Mouse (Mus musculus) limb, embryonic 14.5 days (tissue): ENCODE measurements around the gene Dusp11. TPM values are rescaled to one million over a fixed set of nuclear protein-coding genes. Genes with fewer than 3 reads are reported as not detected.
A peak's percentile ranks its signal among the peaks of the same experiment; 100 is the strongest.
"Not testable (repeated sequence)": the region's sequence is repeated elsewhere in the genome, so short reads cannot be mapped to it uniquely, and the experiment has no call there.

Experiments
- ATAC-seq: fragments of 200-750 bp; cut with Nextera tagmentation; 2 replicates; pipeline ENCODE4 v1.8.0; 2017; ENCODE audit warnings: low read depth, moderate number of reproducible peaks, moderate TSS enrichment; ENCODE audit not compliant: low FRiP score
- DNase-seq: peaks from one replicate; pipeline ENCODE4 v3.0.0-alpha.2; 2015; ENCODE audit warnings: low spot score
- H3K27ac ChIP-seq: fragments of 300-500 bp; sonication (generic); replicated peaks from 2 replicates; pipeline ENCODE4 v1.5.1; 2014; ENCODE audit warnings: low read depth, mild to moderate bottlenecking, low read length, moderate library complexity, mixed read lengths
- H3K27me3 ChIP-seq: fragments of 300-500 bp; sonication (generic); 2 replicates; pipeline ENCODE4 v1.6.1; 2014; ENCODE audit warnings: low read length, mixed read lengths; ENCODE audit not compliant: control insufficient read depth, insufficient read depth
- H3K36me3 ChIP-seq: fragments of 300-500 bp; sonication (generic); 2 replicates; pipeline ENCODE4 v1.6.1; 2014; ENCODE audit warnings: mild to moderate bottlenecking, low read length, moderate library complexity, mixed read lengths; ENCODE audit not compliant: control insufficient read depth, insufficient read depth
- H3K4me1 ChIP-seq: fragments of 300-500 bp; sonication (generic); 2 replicates; pipeline ENCODE4 v1.6.1; 2014; ENCODE audit warnings: antibody characterized with exemption, low read length, mixed read lengths; ENCODE audit not compliant: control insufficient read depth, insufficient read depth
- H3K4me2 ChIP-seq: fragments of 300-500 bp; sonication (generic); replicated peaks from 2 replicates; pipeline ENCODE4 v1.6.1; 2014; ENCODE audit warnings: low read depth, mild to moderate bottlenecking, low read length, moderate library complexity; ENCODE audit not compliant: severe bottlenecking
- H3K4me3 ChIP-seq: fragments of 300-500 bp; sonication (generic); replicated peaks from 2 replicates; pipeline ENCODE4 v1.5.1; 2014; ENCODE audit warnings: low read length
- H3K9ac ChIP-seq: fragments of 300-500 bp; sonication (generic); 2 replicates; pipeline ENCODE4 v1.6.1; 2014; ENCODE audit warnings: mild to moderate bottlenecking, low read depth, low read length, moderate library complexity; ENCODE audit not compliant: severe bottlenecking
- H3K9me3 ChIP-seq: fragments of 300-500 bp; sonication (generic); 2 replicates; pipeline ENCODE4 v1.6.1; 2016; ENCODE audit warnings: low read length; ENCODE audit not compliant: control insufficient read depth
- POLR2A ChIP-seq: fragments of 200-500 bp; IDR thresholded peaks from 2 replicates; pipeline ENCODE4 v1.8.0; 2012; ENCODE audit warnings: inconsistent platforms, mild to moderate bottlenecking, moderate library complexity, borderline replicate concordance; ENCODE audit not compliant: insufficient read depth, insufficient read length; ENCODE audit errors: extremely low read depth
- WGBS: fragments of 180-500 bp; shearing (Covaris S2); extraction: QIAGEN DNeasy Blood & Tissue Kit; methylation state at CpG from one replicate; pipeline ENCODE4 v1.1.7; 2014; 5-methylcytosine and 5-hydroxymethylcytosine counted together
- polyA plus RNA-seq, 2 experiments: library from polyadenylated mRNA; depleted of rRNA in 1 of 2; stranded (reverse) in 1 of 2; unstranded in 1 of 2; fragments of >200 nt; fragmentation: Nextera tagmentation in 1 of 2; extraction: Ambion mirVana in 1 of 2; gene quantifications; 2 replicates each; pipeline versions ENCODE4 v1.2.1 to v1.2.3; 2012 to 2014

Gene Dusp11
- polyA plus RNA-seq, 2 experiments = 46.3 to 115 TPM

GRCm38 (mm10) chr6:85972699-85973098, 11.2 kb upstream of the Dusp11 start:
- Histone ChIP-seq H3K9me3 (no peaks in the 10 kb centered on the region), H3K4me2 (no peak overlapping the region), H3K36me3 (no peaks in the 10 kb centered on the region), H3K4me3 (no peak overlapping the region), H3K9ac (no peak overlapping the region), H3K4me1 (peaks cover 7% of the 10 kb centered on the region), H3K27me3 (no peaks in the 10 kb centered on the region), H3K27ac (peak overlapping the region; percentile 34; the same call in 1 of the 2 replicates)
- ATAC-seq (no peak), DNase-seq (peak; percentile 6)
- 51% methylated on average over 3 of the region's 3 CpGs for WGBS
- no peak for TF ChIP-seq POLR2A

- no peak for TF ChIP-seq POLR2A
- H3K4me3 ChIP-seq = no peak overlapping the region
- no peaks in the 10 kb centered on the region for H3K9me3 ChIP-seq
- no peaks in the 10 kb centered on the region for H3K27me3 ChIP-seq
- H3K27ac ChIP-seq = no peak overlapping the region
- no peaks in the 10 kb centered on the region for H3K36me3 ChIP-seq
- H3K9ac ChIP-seq = no peak overlapping the region
- H3K4me2 ChIP-seq = no peak overlapping the region
- 52% methylated on average over 2 of the region's 2 CpGs for WGBS
- no peak for ATAC-seq
- H3K4me1 ChIP-seq = peaks cover 7% of the 10 kb centered on the region
- no peak for DNase-seq
Observed at GRCm38 (mm10) chr6:85969889-85970288, 8.4 kb upstream of the Dusp11 start.

DNA sequence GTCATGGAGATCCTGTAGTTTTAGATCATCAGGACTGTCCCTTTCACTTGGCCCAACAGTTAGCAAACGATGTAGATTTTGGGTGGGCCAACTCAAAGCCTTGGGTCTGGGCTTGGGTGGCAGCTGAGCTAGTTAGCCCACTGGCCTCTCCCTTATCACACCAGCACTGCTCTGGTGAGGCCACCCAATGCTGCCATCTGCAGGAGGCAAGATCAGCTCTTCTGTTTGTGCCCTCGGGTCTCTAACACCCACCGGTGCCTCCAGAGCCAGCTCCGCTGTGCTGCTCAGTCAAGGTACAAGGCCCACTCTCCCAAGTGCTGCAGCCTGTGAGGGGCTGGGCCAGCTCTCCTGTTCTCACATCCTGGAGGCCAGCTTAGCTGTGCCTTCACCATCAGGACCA, 5.2 kb upstream of the Dusp11 start:
- Histone ChIP-seq H3K4me2 (no peak overlapping the region), H3K4me1 (no peaks in the 10 kb centered on the region), H3K9me3 (no peaks in the 10 kb centered on the region), H3K36me3 (no peaks in the 10 kb centered on the region), H3K9ac (no peak overlapping the region), H3K27ac (no peak overlapping the region), H3K4me3 (no peak overlapping the region), H3K27me3 (no peaks in the 10 kb centered on the region)
- DNase-seq = no peak
- ATAC-seq = no peak
- TF ChIP-seq POLR2A = no peak
- 80% methylated on average over 4 of the region's 4 CpGs for WGBS

DNA sequence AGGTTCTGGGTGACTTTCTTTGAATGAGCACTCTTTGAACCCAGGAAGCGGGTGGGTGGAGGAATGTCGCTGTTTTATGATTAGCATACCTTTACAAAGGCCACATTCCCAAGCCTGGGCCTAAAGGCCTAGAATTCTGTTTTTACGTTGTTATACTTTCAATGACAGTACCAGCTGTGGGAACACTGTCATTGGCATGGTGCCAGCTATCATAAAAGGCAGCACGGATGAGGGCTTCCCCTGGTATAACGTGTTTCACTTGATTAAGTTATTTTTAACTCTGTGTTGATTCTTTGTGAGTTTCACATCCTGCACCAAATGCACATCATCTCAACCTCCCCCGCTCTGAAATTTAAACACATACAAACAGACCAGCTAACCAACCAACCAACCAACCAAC, 4.6 kb upstream of the Dusp11 start:
- not testable (repeated sequence) for H3K36me3 ChIP-seq, DNase-seq, H3K4me1 ChIP-seq, H3K9me3 ChIP-seq, ATAC-seq, H3K9ac ChIP-seq, H3K4me2 ChIP-seq, H3K4me3 ChIP-seq, H3K27ac ChIP-seq, H3K27me3 ChIP-seq
- 31% methylated on average over 4 of the region's 6 CpGs for WGBS

GRCm38 (mm10) chr6:85957581-85957980, 3.9 kb downstream of the Dusp11 start:
- H3K9ac ChIP-seq = no peak overlapping the region
- H3K36me3 ChIP-seq = peaks cover 54% of the 10 kb centered on the region
- no peaks in the 10 kb centered on the region for H3K9me3 ChIP-seq
- ATAC-seq = no peak
- no peaks in the 10 kb centered on the region for H3K27me3 ChIP-seq
- no peak for TF ChIP-seq POLR2A
- DNase-seq = no peak
- H3K4me3 ChIP-seq = no peak overlapping the region
- no peak overlapping the region for H3K27ac ChIP-seq
- no peak overlapping the region for H3K4me2 ChIP-seq
- peaks cover 10% of the 10 kb centered on the region for H3K4me1 ChIP-seq
- 93% methylated on average over 3 of the region's 3 CpGs for WGBS

GRCm38 (mm10) chr6:85948549-85948948, 12.9 kb downstream of the Dusp11 start:
- Histone ChIP-seq H3K27me3 (no peaks in the 10 kb centered on the region), H3K27ac (no peak overlapping the region), H3K4me2 (no peak overlapping the region), H3K9ac (no peak overlapping the region), H3K4me1 (no peaks in the 10 kb centered on the region), H3K9me3 (no peaks in the 10 kb centered on the region), H3K36me3 (peaks cover 95% of the 10 kb centered on the region), H3K4me3 (no peak overlapping the region)
- DNase-seq (no peak), ATAC-seq (no peak)
- WGBS = 83% methylated on average over 6 of the region's 6 CpGs
- TF ChIP-seq POLR2A = no peak
